Mouse (Mus musculus) liver, embryonic 15.5 days (tissue): Measurements from ENCODE around the gene Thra. TPM values are rescaled to one million over a fixed set of nuclear protein-coding genes. Genes with fewer than 3 reads are reported as not detected.

Experiments
- ATAC-seq: fragments of 200-750 bp; cut with Nextera tagmentation; 2 replicates; pipeline ENCODE4 v1.8.0; 2017; ENCODE audit warnings: moderate number of reproducible peaks, mild to moderate bottlenecking, moderate library complexity; ENCODE audit not compliant: insufficient read depth
- H3K27ac ChIP-seq: fragments of 300-500 bp; sonication (generic); replicated peaks from 2 replicates; pipeline ENCODE4 v1.5.1; 2015; ENCODE audit warnings: mild to moderate bottlenecking, inconsistent platforms
- H3K27me3 ChIP-seq: fragments of 300-500 bp; sonication (generic); 2 replicates; pipeline ENCODE4 v1.6.1; 2015; ENCODE audit warnings: mild to moderate bottlenecking, inconsistent platforms
- H3K36me3 ChIP-seq: fragments of 300-500 bp; sonication (generic); replicated peaks from 2 replicates; pipeline ENCODE4 v1.6.1; 2015; ENCODE audit warnings: moderate library complexity, mild to moderate bottlenecking, inconsistent platforms
- H3K4me1 ChIP-seq: fragments of 300-500 bp; sonication (generic); replicated peaks from 2 replicates; pipeline ENCODE4 v1.6.1; 2015; ENCODE audit warnings: inconsistent platforms
- H3K4me2 ChIP-seq: fragments of 300-500 bp; sonication (generic); 2 replicates; pipeline ENCODE4 v1.6.1; 2015; ENCODE audit warnings: moderate library complexity, mild to moderate bottlenecking, inconsistent platforms
- H3K4me3 ChIP-seq: fragments of 300-500 bp; sonication (generic); replicated peaks from 2 replicates; pipeline ENCODE4 v1.5.1; 2015; ENCODE audit warnings: mild to moderate bottlenecking, inconsistent platforms
- H3K9ac ChIP-seq: fragments of 300-500 bp; sonication (generic); 2 replicates; pipeline ENCODE4 v1.6.1; 2015; ENCODE audit warnings: moderate library complexity, mild to moderate bottlenecking, inconsistent platforms
- H3K9me3 ChIP-seq: fragments of 300-500 bp; sonication (generic); replicated peaks from 2 replicates; pipeline ENCODE4 v1.6.1; 2016; ENCODE audit warnings: inconsistent platforms
- WGBS: fragments of 180-500 bp; shearing (Covaris S2); methylation state at CpG from one replicate; pipeline ENCODE4 v1.1.7; 2015; ENCODE audit warnings: mixed read lengths; ENCODE audit not compliant: insufficient replicate concordance; 5-methylcytosine and 5-hydroxymethylcytosine counted together
- polyA plus RNA-seq: library from polyadenylated mRNA; unstranded; fragments of >200 nt; fragmentation: Nextera tagmentation; extraction: Ambion mirVana; gene quantifications from 2 replicates; pipeline ENCODE4 v1.2.1, GENCODE M21; 2015

Gene Thra
- polyA plus RNA-seq, 1 experiment from 2014 or later = 7.2 TPM

- Histone ChIP-seq H3K36me3 (no peaks in the 10 kb centered on the region), H3K4me1 (peaks cover 66% of the 10 kb centered on the region), H3K27ac (peak overlapping the region; percentile 86), H3K9ac (peak overlapping the region; percentile 50), H3K27me3 (peaks cover 10% of the 10 kb centered on the region), H3K4me3 (peak overlapping the region; percentile 62), H3K4me2 (peak overlapping the region; percentile 85), H3K9me3 (no peaks in the 10 kb centered on the region)
- ATAC-seq = no peak
- WGBS = 7% methylated on average over 17 of the region's 17 CpGs
Observed at GRCm38 (mm10) chr11:98782651-98783235, 42.3 kb downstream of the Thra start.

GRCm38 (mm10) chr11:98783236-98783696 is 42.8 kb downstream of the Thra start:
- H3K27ac ChIP-seq = peak overlapping the region; percentile 86
- peak overlapping the region; percentile 85 for H3K4me2 ChIP-seq
- peaks cover 64% of the 10 kb centered on the region for H3K4me1 ChIP-seq
- H3K36me3 ChIP-seq = no peaks in the 10 kb centered on the region
- H3K9me3 ChIP-seq = no peaks in the 10 kb centered on the region
- H3K27me3 ChIP-seq = peaks cover 10% of the 10 kb centered on the region
- ATAC-seq = peak; percentile 64
- under 1% methylated on average over 20 of the region's 20 CpGs for WGBS
- H3K9ac ChIP-seq = peak overlapping the region; percentile 50
- H3K4me3 ChIP-seq = peak overlapping the region; percentile 62

- no peak overlapping the region for H3K9ac ChIP-seq
- H3K4me3 ChIP-seq = no peak overlapping the region
- H3K9me3 ChIP-seq = no peaks in the 10 kb centered on the region
- H3K4me2 ChIP-seq = no peak overlapping the region
- peaks cover 73% of the 10 kb centered on the region for H3K4me1 ChIP-seq
- no peak for ATAC-seq
- 68% methylated on average over 4 of the region's 4 CpGs for whole genome bisulfite sequencing
- H3K27me3 ChIP-seq = peaks cover 10% of the 10 kb centered on the region
- H3K36me3 ChIP-seq = no peaks in the 10 kb centered on the region
- H3K27ac ChIP-seq = peak overlapping the region; percentile 86; the same call in 1 of the 2 replicates
Observed at GRCm38 (mm10) chr11:98784139-98784538, 43.7 kb downstream of the Thra start.

- H3K4me1 ChIP-seq = peaks cover 83% of the 10 kb centered on the region
- no peaks in the 10 kb centered on the region for H3K9me3 ChIP-seq
- H3K36me3 ChIP-seq = no peaks in the 10 kb centered on the region
- ATAC-seq = no peak
- peaks cover 10% of the 10 kb centered on the region for H3K27me3 ChIP-seq
- H3K4me2 ChIP-seq = no peak overlapping the region
- H3K27ac ChIP-seq = peak overlapping the region; percentile 73
- H3K9ac ChIP-seq = no peak overlapping the region
- no peak overlapping the region for H3K4me3 ChIP-seq
- whole genome bisulfite sequencing = 64% methylated on average over 10 of the region's 10 CpGs
Observed at GRCm38 (mm10) chr11:98785214-98785613, 44.8 kb downstream of the Thra start.

GRCm38 (mm10) chr11:98785772-98786281 is 45.4 kb downstream of the Thra start:
- Histone ChIP-seq H3K9me3 (no peaks in the 10 kb centered on the region), H3K36me3 (no peaks in the 10 kb centered on the region), H3K27ac (peak overlapping the region; percentile 73), H3K27me3 (peaks cover 10% of the 10 kb centered on the region), H3K4me3 (no peak overlapping the region), H3K4me1 (peaks cover 89% of the 10 kb centered on the region), H3K9ac (0 out of 2 replicates have a peak overlapping the region, but pooled peaks have one; percentile 12), H3K4me2 (peak overlapping the region; percentile 50)
- no peak for ATAC-seq
- WGBS = 4% methylated on average over 12 of the region's 12 CpGs

- H3K27ac ChIP-seq = peak overlapping the region; percentile 73
- peak; percentile 47 for ATAC-seq
- no peaks in the 10 kb centered on the region for H3K9me3 ChIP-seq
- WGBS = 2% methylated on average over 15 of the region's 15 CpGs
- H3K4me1 ChIP-seq = peaks cover 95% of the 10 kb centered on the region
- H3K4me2 ChIP-seq = peak overlapping the region; percentile 50
- peak overlapping the region; percentile 12; the same call in 1 of the 2 replicates for H3K9ac ChIP-seq
- peaks cover 10% of the 10 kb centered on the region for H3K27me3 ChIP-seq
- no peak overlapping the region for H3K4me3 ChIP-seq
- no peaks in the 10 kb centered on the region for H3K36me3 ChIP-seq
Observed at GRCm38 (mm10) chr11:98786359-98787214, 46.1 kb downstream of the Thra start.

- no peak overlapping the region for H3K4me3 ChIP-seq
- peaks cover 10% of the 10 kb centered on the region for H3K27me3 ChIP-seq
- peak overlapping the region; percentile 2; the same call in 1 of the 2 replicates for H3K4me2 ChIP-seq
- WGBS = 28% methylated on average over 7 of the region's 7 CpGs
- H3K9me3 ChIP-seq = no peaks in the 10 kb centered on the region
- H3K27ac ChIP-seq = peak overlapping the region; percentile 73
- H3K36me3 ChIP-seq = no peaks in the 10 kb centered on the region
- no peak overlapping the region for H3K9ac ChIP-seq
- no peak for ATAC-seq
- peaks cover 95% of the 10 kb centered on the region for H3K4me1 ChIP-seq
Observed at GRCm38 (mm10) chr11:98787229-98787628, 46.8 kb downstream of the Thra start.

- 90% methylated on average over 1 of the region's 1 CpGs for whole genome bisulfite sequencing
- Histone ChIP-seq H3K4me1 (peaks cover 95% of the 10 kb centered on the region), H3K9ac (no peak overlapping the region), H3K27me3 (peaks cover 10% of the 10 kb centered on the region), H3K4me2 (no peak overlapping the region), H3K27ac (peak overlapping the region; percentile 73), H3K9me3 (no peaks in the 10 kb centered on the region), H3K4me3 (no peak overlapping the region), H3K36me3 (no peaks in the 10 kb centered on the region)
- ATAC-seq = no peak
Observed at GRCm38 (mm10) chr11:98787691-98788090, 47.3 kb downstream of the Thra start.

- Histone ChIP-seq H3K9ac (no peak overlapping the region), H3K36me3 (no peaks in the 10 kb centered on the region), H3K4me1 (peaks cover 93% of the 10 kb centered on the region), H3K9me3 (no peaks in the 10 kb centered on the region), H3K27ac (peak overlapping the region; percentile 78), H3K4me2 (peak overlapping the region; percentile 91), H3K4me3 (0 out of 2 replicates have a peak overlapping the region, but pooled peaks have one; percentile 62), H3K27me3 (peaks cover 10% of the 10 kb centered on the region)
- ATAC-seq = no peak
- WGBS = 92% methylated on average over 5 of the region's 5 CpGs
Observed at GRCm38 (mm10) chr11:98788139-98788538, 47.7 kb downstream of the Thra start.

GRCm38 (mm10) chr11:98788550-98789218 is 48.2 kb downstream of the Thra start:
- WGBS = 8% methylated on average over 18 of the region's 18 CpGs
- peak; percentile 75 for ATAC-seq

More at GRCm38 (mm10) chr11:98788550-98789218, 48.2 kb downstream of the Thra start:
- peaks cover 10% of the 10 kb centered on the region for H3K27me3 ChIP-seq
- no peaks in the 10 kb centered on the region for H3K9me3 ChIP-seq
- H3K27ac ChIP-seq = peak overlapping the region; percentile 78
- no peaks in the 10 kb centered on the region for H3K36me3 ChIP-seq
- peak overlapping the region; percentile 62; the same call in 1 of the 2 replicates for H3K9ac ChIP-seq
- peaks cover 93% of the 10 kb centered on the region for H3K4me1 ChIP-seq
- H3K4me2 ChIP-seq = peak overlapping the region; percentile 91
- H3K4me3 ChIP-seq = peak overlapping the region; percentile 62
